Mouse (Mus musculus) spleen, postnatal 4 days (tissue): ENCODE measurements around the gene Olfr1163.
"Not testable (repeated sequence)": the region's sequence is repeated elsewhere in the genome, so short reads cannot be mapped to it uniquely, and the experiment has no call there.

Source experiments
- DNase-seq, 2 experiments: peaks; one replicate each; pipeline ENCODE4 v3.0.0; 2022; ENCODE audit warnings: low spot score in 2 of 2

Gene Olfr1163

GRCm38 (mm10) chr2:88071730-88072129 lies at the start of gene Olfr1163:
Olfr1163 (minus strand) TSS chr2:88071830.
- no peak for DNase-seq

GRCm38 (mm10) chr2:88093866-88094265 lies 22.2 kb upstream of the Olfr1163 start, which contains the start of gene Olfr1164:
Olfr1164 (minus strand) TSS chr2:88093966.
- no peak for DNase-seq

GRCm38 (mm10) chr2:88063587-88063986 lies 8.0 kb downstream of the Olfr1163 start:
- DNase-seq: no peak

GRCm38 (mm10) chr2:88051029-88051428 lies 20.6 kb downstream of the Olfr1163 start, which contains the start of gene Olfr1162:
Olfr1162 (minus strand) TSS chr2:88051129.
- DNase-seq: no peak

GRCm38 (mm10) chr2:88037599-88037998 lies 34.0 kb downstream of the Olfr1163 start, which contains the start of gene Olfr73:
Olfr73 (minus strand) TSS chr2:88037699.
- no peak for DNase-seq

- not testable (repeated sequence) for DNase-seq
Measured at GRCm38 (mm10) chr2:88022474-88022873, 49.2 kb downstream of the Olfr1163 start, which contains the start of gene Olfr1161. Olfr1161 (plus strand) TSS chr2:88022774.
